Mouse (Mus musculus) right cerebral cortex, postnatal 4 days (tissue): ENCODE measurements at regions not wholly inside any gene's neighbourhood (a gene's known extent, or its start where the extent isn't known, plus 50 kb on each side); places are given as distances from the start of the nearest gene placed in this dataset.

Source experiments
- DNase-seq: peaks from one replicate; pipeline ENCODE4 v3.0.0-alpha.2; 2022

- DNase-seq: no peak
These were observed 52.8 kb upstream of the Tmem178 start for GRCm38 (mm10) chr17:80891656-80892055.

GRCm38 (mm10) chr17:80889095-80889494, 55.3 kb upstream of the Tmem178 start:
- DNase-seq: no peak

GRCm38 (mm10) chr17:80887749-80888119, 56.7 kb upstream of the Tmem178 start:
- DNase-seq: no peak

GRCm38 (mm10) chr17:80887021-80887748, 57.2 kb upstream of the Tmem178 start:
- peak; percentile 20 for DNase-seq

- DNase-seq: no peak
These were observed 58.2 kb upstream of the Tmem178 start for GRCm38 (mm10) chr17:80886211-80886701.

- DNase-seq: no peak
These were observed 58.7 kb upstream of the Tmem178 start for GRCm38 (mm10) chr17:80885706-80886105.

GRCm38 (mm10) chr17:80884886-80885285, 59.5 kb upstream of the Tmem178 start:
- DNase-seq: no peak

GRCm38 (mm10) chr17:80882476-80882875, 62.0 kb upstream of the Tmem178 start:
- no peak for DNase-seq

GRCm38 (mm10) chr17:80880325-80880724, 64.1 kb upstream of the Tmem178 start:
- DNase-seq: no peak

GRCm38 (mm10) chr17:80875352-80876044, 68.9 kb upstream of the Tmem178 start:
- no peak for DNase-seq

GRCm38 (mm10) chr17:80870965-80871364, 73.5 kb upstream of the Tmem178 start:
- no peak for DNase-seq

- no peak for DNase-seq
These were observed 82.1 kb upstream of the Tmem178 start for GRCm38 (mm10) chr17:80862338-80862737.

GRCm38 (mm10) chr17:80846996-80847810, 97.2 kb upstream of the Tmem178 start:
- DNase-seq: peak; percentile 33

- DNase-seq: no peak
These were observed 99.1 kb upstream of the Tmem178 start for GRCm38 (mm10) chr17:80845349-80845748.

- no peak for DNase-seq
These were observed 102.5 kb upstream of the Tmem178 start for GRCm38 (mm10) chr17:80841903-80842302.

GRCm38 (mm10) chr17:80840896-80841295, 103.5 kb upstream of the Tmem178 start:
- no peak for DNase-seq

- DNase-seq: no peak
These were observed 104.0 kb upstream of the Tmem178 start for GRCm38 (mm10) chr17:80840452-80840851.

- no peak for DNase-seq
These were observed 106.4 kb upstream of the Map4k3 start for GRCm38 (mm10) chr17:80834701-80835100.

- no peak for DNase-seq
These were observed 105.9 kb upstream of the Map4k3 start for GRCm38 (mm10) chr17:80834176-80834517.

- no peak for DNase-seq
These were observed 105.3 kb upstream of the Map4k3 start for GRCm38 (mm10) chr17:80833355-80834175.

- no peak for DNase-seq
These were observed 103.4 kb upstream of the Map4k3 start for GRCm38 (mm10) chr17:80831686-80832085.

- DNase-seq: no peak
These were observed 99.6 kb upstream of the Map4k3 start for GRCm38 (mm10) chr17:80827896-80828295.

GRCm38 (mm10) chr17:80827361-80827760, 99.1 kb upstream of the Map4k3 start:
- no peak for DNase-seq
